Mouse (Mus musculus): ENCODE measurements around the gene Stx6. TPM values are rescaled to one million over a fixed set of nuclear protein-coding genes. Genes with fewer than 3 reads are reported as not detected.
A peak's percentile ranks its signal among the peaks of the same experiment; 100 is the strongest.

Gene Stx6
- total and polyA plus RNA-seq, 3 experiments: 19.0 to 23.0 (median 22.2) TPM

- Histone ChIP-seq H3K36me3 (ENCODE audit: control insufficient read depth, insufficient read depth, low read length) (no peaks in the 10 kb centered on the region), H3K27ac (no peak overlapping the region), H3K4me3 (no peak overlapping the region), H3K27me3 (ENCODE audit: control insufficient read depth, insufficient read depth, low read length) (no peaks in the 10 kb centered on the region), H3K4me1 (ENCODE audit: control insufficient read depth, insufficient read depth, low read length) (no peaks in the 10 kb centered on the region; the same call in 1 of the 2 replicates), H3K79me2 (replicated peaks; ENCODE audit: control insufficient read depth, insufficient read depth, low read length) (no peaks in the 10 kb centered on the region), H3K9ac (ENCODE audit: low read depth, low read length) (no peak overlapping the region)
- TF ChIP-seq EP300 (IDR thresholded peaks at IDR 0.05; ENCODE audit: insufficient read depth, low read depth, low read length): no peak
- TF ChIP-seq CTCF (IDR thresholded peaks at IDR 0.05): no peak
- no peak for TF ChIP-seq POLR2A (IDR thresholded peaks at IDR 0.05; ENCODE audit: insufficient read depth, low read depth, low read length)
- DNase-seq: no peak
- intact Hi-C loops (cut with DNase I): no loop called here
- WGBS: 93% methylated on average over 5 of the region's 5 CpGs
Measured at GRCm38 (mm10) chr1:155127429-155127934, 31.0 kb upstream of the Stx6 start.

- intact Hi-C loops (cut with DNase I): no loop called here
- WGBS: 84% methylated on average over 8 of the region's 8 CpGs
Measured at GRCm38 (mm10) chr1:155134866-155135265, 23.6 kb upstream of the Stx6 start.

GRCm38 (mm10) chr1:155138795-155139194 lies 19.7 kb upstream of the Stx6 start:
- TF ChIP-seq EP300 (IDR thresholded peaks at IDR 0.05; ENCODE audit: insufficient read depth, low read depth, low read length) (0 out of 2 replicates have a peak, but pooled peaks have one; percentile 28), CTCF (IDR thresholded peaks at IDR 0.05) (no peak)
- DNase-seq: peak; percentile 51 to 75
- no peak overlapping the region; the same call in 1 of the 2 replicates for H3K27ac ChIP-seq
- H3K27me3 ChIP-seq (ENCODE audit: control insufficient read depth, insufficient read depth, low read length): no peaks in the 10 kb centered on the region
- intact Hi-C loops (cut with DNase I): no loop called here
- H3K36me3 ChIP-seq (ENCODE audit: control insufficient read depth, insufficient read depth, low read length): peaks cover 16% of the 10 kb centered on the region
- H3K9ac ChIP-seq (ENCODE audit: low read depth, low read length): no peak overlapping the region
- no peaks in the 10 kb centered on the region for H3K79me2 ChIP-seq (replicated peaks; ENCODE audit: control insufficient read depth, insufficient read depth, low read length)
- peaks cover 7% of the 10 kb centered on the region for H3K4me1 ChIP-seq (ENCODE audit: control insufficient read depth, insufficient read depth, low read length)
- WGBS: 66% methylated on average over 7 of the region's 7 CpGs
- no peak overlapping the region for H3K4me3 ChIP-seq

More at GRCm38 (mm10) chr1:155134866-155135265, 23.6 kb upstream of the Stx6 start:
- Histone ChIP-seq H3K36me3 (ENCODE audit: control insufficient read depth, insufficient read depth, low read length) (peaks cover 16% of the 10 kb centered on the region), H3K4me1 (ENCODE audit: control insufficient read depth, insufficient read depth, low read length) (peaks cover 7% of the 10 kb centered on the region), H3K9ac (ENCODE audit: low read depth, low read length) (no peak overlapping the region), H3K4me3 (no peak overlapping the region), H3K79me2 (replicated peaks; ENCODE audit: control insufficient read depth, insufficient read depth, low read length) (no peaks in the 10 kb centered on the region), H3K27me3 (ENCODE audit: control insufficient read depth, insufficient read depth, low read length) (no peaks in the 10 kb centered on the region), H3K27ac (no peak overlapping the region)
- no peak for DNase-seq
- no peak for TF ChIP-seq CTCF (IDR thresholded peaks at IDR 0.05)
- no peak for TF ChIP-seq EP300 (IDR thresholded peaks at IDR 0.05; ENCODE audit: insufficient read depth, low read depth, low read length)
- no peak for TF ChIP-seq POLR2A (IDR thresholded peaks at IDR 0.05; ENCODE audit: insufficient read depth, low read depth, low read length)

DNA sequence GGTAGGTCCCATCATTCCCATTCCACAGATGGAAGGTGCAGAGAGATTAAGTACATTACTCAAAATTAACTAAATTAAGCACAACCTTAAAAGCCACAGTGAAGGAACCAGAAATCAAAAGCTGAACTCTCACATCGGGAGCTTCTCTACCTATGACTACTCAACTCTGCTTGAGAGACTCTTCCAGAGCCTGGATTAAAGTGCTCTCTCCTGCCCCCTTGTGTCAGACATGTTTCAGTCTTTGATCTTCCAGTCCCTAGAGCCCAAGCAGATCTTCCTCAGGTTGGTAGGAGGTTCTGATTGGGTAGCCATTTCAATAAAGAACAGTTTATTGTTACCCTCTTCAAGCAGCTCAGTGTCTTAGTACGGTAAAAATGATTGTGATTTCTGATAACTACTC lies 18.4 kb upstream of the Stx6 start:
- Histone ChIP-seq H3K4me1 (ENCODE audit: control insufficient read depth, insufficient read depth, low read length) (peaks cover 7% of the 10 kb centered on the region), H3K36me3 (ENCODE audit: control insufficient read depth, insufficient read depth, low read length) (peaks cover 16% of the 10 kb centered on the region), H3K27ac (no peak overlapping the region), H3K9ac (ENCODE audit: low read depth, low read length) (no peak overlapping the region), H3K27me3 (ENCODE audit: control insufficient read depth, insufficient read depth, low read length) (no peaks in the 10 kb centered on the region), H3K79me2 (replicated peaks; ENCODE audit: control insufficient read depth, insufficient read depth, low read length) (no peaks in the 10 kb centered on the region; the same call in 1 of the 2 replicates), H3K4me3 (no peak overlapping the region)
- TF ChIP-seq CTCF (IDR thresholded peaks at IDR 0.05) (peak; percentile 85), POLR2A (IDR thresholded peaks at IDR 0.05; ENCODE audit: insufficient read depth, low read depth, low read length) (no peak), EP300 (IDR thresholded peaks at IDR 0.05; ENCODE audit: insufficient read depth, low read depth, low read length) (no peak)
- intact Hi-C loops (cut with DNase I): loop anchor here (1.0 to 2.0 kb wide), 5 partner anchors 19 to 115 kb away; partner anchors contain the start of genes Ier5 and Stx6
- WGBS: 48% methylated on average over 2 of the region's 2 CpGs
- peak; percentile 51 to 63 for DNase-seq

- H3K27me3 ChIP-seq (ENCODE audit: control insufficient read depth, insufficient read depth, low read length): no peaks in the 10 kb centered on the region
- H3K9ac ChIP-seq (ENCODE audit: low read depth, low read length): peak overlapping the region; percentile 12
- 29% methylated on average over 6 of the region's 6 CpGs for WGBS
- peak in 1 of 2 experiments; percentile 40 for DNase-seq
- H3K4me1 ChIP-seq (ENCODE audit: control insufficient read depth, insufficient read depth, low read length): peaks cover 2% of the 10 kb centered on the region; the same call in 1 of the 2 replicates
- no peak for TF ChIP-seq POLR2A (IDR thresholded peaks at IDR 0.05; ENCODE audit: insufficient read depth, low read depth, low read length)
- TF ChIP-seq EP300 (IDR thresholded peaks at IDR 0.05; ENCODE audit: insufficient read depth, low read depth, low read length): no peak
- TF ChIP-seq CTCF (IDR thresholded peaks at IDR 0.05): no peak
- H3K79me2 ChIP-seq (replicated peaks; ENCODE audit: control insufficient read depth, insufficient read depth, low read length): no peaks in the 10 kb centered on the region; the same call in 1 of the 2 replicates
- H3K36me3 ChIP-seq (ENCODE audit: control insufficient read depth, insufficient read depth, low read length): no peaks in the 10 kb centered on the region
- peak overlapping the region; percentile 49 for H3K4me3 ChIP-seq
- H3K27ac ChIP-seq: peak overlapping the region; percentile 79
- intact Hi-C loops (cut with DNase I): no loop called here
Measured at GRCm38 (mm10) chr1:155145620-155146019, 12.9 kb upstream of the Stx6 start.

- H3K9ac ChIP-seq (ENCODE audit: low read depth, low read length): peak within 1 kb of the TSS; percentile 89
- H3K79me2 ChIP-seq (replicated peaks; ENCODE audit: control insufficient read depth, insufficient read depth, low read length): no peaks in the 10 kb centered on the region; the same call in 1 of the 2 replicates
- H3K36me3 ChIP-seq (ENCODE audit: control insufficient read depth, insufficient read depth, low read length): no peaks in the 10 kb centered on the region
- peak within 1 kb of the TSS; percentile 79 for H3K27ac ChIP-seq
- 13% methylated on average over 8 of the region's 8 CpGs for WGBS
- H3K27me3 ChIP-seq (ENCODE audit: control insufficient read depth, insufficient read depth, low read length): no peaks in the 10 kb centered on the region
- peak within 1 kb of the TSS; percentile 49 for H3K4me3 ChIP-seq
- TF ChIP-seq POLR2A (IDR thresholded peaks at IDR 0.05; ENCODE audit: insufficient read depth, low read depth, low read length) (peak; percentile 45; the same call in 1 of the 2 replicates), EP300 (IDR thresholded peaks at IDR 0.05; ENCODE audit: insufficient read depth, low read depth, low read length) (no peak)
- peak in 1 of 2 experiments; percentile 57 for DNase-seq
- H3K4me1 ChIP-seq (ENCODE audit: control insufficient read depth, insufficient read depth, low read length): peaks cover 2% of the 10 kb centered on the region; the same call in 1 of the 2 replicates
- intact Hi-C loops (cut with DNase I): no loop called here
Measured at GRCm38 (mm10) chr1:155146572-155146980, 11.9 kb upstream of the Stx6 start, which contains the start of gene Mr1. Gene Mr1, minus strand, starts transcription at chr1:155146814.

All from heart, adult 2 months (tissue).